Mouse (Mus musculus): ENCODE measurements at regions not wholly inside any gene's neighbourhood (a gene's known extent, or its start where the extent isn't known, plus 50 kb on each side); places are given as distances from the start of the nearest gene placed in this dataset.

DNA sequence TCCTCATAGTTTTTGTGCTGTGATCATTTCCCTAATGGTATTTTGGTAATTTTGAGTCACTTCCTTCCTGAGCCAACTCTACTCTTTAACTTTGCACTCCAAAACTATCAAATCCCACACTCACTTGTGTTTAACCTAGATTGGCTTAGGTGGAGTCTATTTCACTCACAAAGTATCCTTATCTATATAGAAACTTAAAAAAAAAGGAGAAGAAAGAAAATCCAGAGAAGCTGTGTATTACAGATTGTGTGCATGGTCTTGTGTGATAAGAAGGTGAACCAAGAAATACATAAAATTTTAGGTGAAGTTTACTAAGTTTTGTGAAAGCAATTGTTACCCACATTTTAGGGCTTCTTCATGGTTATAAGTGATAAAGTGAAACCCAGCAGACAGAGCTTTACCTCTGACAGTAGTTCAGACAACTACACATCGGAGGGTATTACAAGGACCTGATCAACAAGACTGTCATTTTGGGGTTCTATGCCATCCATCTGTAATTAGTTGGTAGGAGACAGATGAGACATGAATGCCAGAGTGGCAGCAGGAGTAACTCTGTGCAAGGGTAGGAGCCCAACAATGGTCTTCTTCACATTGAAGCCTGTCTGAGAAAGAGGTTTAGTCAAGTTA is 350.0 kb downstream of the Ccser2 start:
- DNase-seq, result no peak

GRCm38 (mm10) chr14:36617987-36618386 is 350.6 kb downstream of the Ccser2 start:
- no peak for DNase-seq

DNA sequence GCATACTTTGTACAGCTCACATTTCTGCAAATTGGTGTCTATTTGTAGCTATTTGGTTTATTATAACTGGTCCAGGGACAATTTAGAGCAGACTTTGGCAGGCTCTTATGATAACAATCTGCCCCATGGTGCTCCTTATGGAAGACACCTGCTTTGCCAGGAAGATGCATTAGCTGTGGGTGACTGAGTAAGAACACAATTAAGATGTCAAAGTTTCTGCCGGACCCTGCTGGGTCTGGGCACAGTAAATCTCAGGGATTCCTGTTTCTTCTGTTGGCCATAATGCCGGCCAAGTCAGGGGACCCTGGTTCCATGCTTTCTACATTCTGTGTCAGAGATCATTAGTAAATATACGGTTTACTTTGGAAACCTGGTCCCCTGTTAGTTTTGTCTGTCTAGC is 353.7 kb downstream of the Ccser2 start:
- no peak for DNase-seq

DNA sequence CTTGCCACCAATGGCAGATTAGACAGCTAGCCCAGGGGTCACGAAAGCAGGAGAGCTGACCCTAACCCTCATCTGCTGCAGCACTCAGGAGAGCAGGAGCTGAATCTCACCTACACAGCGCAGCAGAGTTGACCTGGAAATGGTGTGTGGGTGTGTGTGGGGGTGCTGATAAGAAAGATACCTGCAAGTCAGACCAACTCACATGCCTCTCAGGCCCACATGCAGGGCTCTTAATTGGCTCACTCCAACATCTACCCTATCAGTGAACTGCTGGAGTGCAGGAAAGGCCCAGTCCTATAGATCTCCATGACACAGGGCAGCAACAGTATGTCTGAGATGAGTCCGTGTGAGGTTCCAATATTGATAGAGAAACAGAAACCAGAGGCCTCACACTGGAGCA is 355.7 kb downstream of the Ccser2 start:
- no peak for DNase-seq

GRCm38 (mm10) chr14:36584065-36584635 is 384.4 kb downstream of the Ccser2 start:
- peak; percentile 6 for DNase-seq

DNA sequence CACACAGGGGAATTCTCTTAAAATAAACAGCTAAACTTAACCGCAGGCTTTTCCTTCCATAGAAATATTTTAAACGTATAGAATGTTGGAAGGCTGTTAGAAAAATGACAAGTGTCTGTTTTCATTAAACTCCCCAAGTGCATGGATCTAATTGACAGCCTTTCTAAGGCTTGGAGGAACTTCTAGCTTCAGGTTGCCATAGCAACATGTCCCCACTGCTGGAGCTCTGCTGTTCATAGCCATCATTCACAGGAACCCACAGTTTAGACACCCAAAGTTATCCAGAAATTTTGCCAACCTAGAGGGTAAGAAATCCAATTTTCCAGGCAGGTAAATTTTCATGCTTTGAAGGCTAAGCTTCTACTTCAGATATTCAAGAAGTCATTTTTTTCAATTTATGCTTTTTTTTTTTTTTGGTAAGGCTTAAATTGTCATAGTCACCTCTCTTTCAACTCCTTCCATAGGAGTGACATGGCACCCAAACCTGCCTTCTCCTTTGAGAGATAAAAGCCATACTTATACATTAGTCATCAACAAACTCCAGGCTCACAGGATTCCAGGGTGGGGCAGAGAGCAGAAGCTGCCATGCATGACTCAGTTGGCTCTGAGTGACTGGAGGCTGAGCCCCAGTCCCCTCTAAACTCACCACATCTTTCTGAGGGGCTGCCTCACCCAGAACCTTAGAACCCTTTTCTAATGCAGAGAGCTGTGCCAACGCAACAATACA is 385.1 kb downstream of the Ccser2 start:
- no peak for DNase-seq

DNA sequence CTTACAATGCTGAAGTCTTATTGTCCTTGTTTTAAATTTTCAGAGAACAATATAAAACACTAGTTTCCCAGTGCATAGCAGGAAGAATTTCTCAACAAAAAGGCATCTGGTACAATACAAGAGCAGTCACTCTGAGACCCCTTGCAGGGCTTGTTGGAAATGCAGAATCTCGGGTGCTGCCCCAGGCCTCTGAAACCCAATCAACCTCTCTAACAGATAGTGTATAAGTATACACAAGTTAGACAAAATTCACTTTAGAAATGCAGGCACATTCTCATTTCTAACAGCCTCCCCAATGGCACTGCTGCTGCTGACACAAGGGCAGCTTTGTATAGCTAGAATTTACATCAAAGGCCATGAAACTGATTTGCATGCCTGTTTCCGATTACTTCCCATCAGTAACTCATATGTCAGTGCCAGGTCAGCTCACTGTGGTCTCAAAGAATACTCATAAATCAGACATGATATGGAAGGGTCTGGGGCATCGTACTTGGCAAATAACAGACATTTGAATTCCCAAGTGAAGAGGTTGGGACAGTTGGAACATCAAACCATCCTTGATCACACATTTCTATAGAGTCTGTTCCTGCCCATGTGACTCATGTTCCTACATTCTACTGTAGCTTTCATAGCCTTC is 405.2 kb downstream of the Ccser2 start:
- DNase-seq, result no peak

GRCm38 (mm10) chr14:36537402-36537801 is 431.2 kb downstream of the Ccser2 start:
- no peak for DNase-seq

GRCm38 (mm10) chr14:36527310-36527709 is 432.6 kb downstream of the 4930474N05Rik start:
- no peak for DNase-seq

DNA sequence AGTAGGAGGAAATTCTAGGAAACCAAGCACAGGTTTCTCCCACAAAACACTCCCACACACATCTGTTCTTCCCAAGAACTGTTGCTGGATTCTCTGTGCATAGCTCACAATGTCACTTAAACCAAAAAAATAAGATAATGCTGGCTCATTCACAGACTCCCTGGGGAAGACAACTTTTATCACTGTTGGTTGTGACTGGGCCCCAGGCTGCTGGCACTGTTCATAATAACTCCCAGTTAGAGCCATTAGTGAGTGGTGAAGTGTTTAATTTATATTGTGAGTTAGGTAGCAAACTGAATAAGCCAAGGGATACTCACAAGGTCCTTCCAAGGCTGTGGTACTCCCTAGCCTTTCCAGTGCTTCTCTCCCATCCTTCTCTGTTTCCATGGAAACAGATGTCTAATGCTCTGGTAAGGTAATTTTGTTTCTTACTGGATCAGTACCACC is 430.9 kb downstream of the 4930474N05Rik start:
- DNase-seq, result no peak

DNA sequence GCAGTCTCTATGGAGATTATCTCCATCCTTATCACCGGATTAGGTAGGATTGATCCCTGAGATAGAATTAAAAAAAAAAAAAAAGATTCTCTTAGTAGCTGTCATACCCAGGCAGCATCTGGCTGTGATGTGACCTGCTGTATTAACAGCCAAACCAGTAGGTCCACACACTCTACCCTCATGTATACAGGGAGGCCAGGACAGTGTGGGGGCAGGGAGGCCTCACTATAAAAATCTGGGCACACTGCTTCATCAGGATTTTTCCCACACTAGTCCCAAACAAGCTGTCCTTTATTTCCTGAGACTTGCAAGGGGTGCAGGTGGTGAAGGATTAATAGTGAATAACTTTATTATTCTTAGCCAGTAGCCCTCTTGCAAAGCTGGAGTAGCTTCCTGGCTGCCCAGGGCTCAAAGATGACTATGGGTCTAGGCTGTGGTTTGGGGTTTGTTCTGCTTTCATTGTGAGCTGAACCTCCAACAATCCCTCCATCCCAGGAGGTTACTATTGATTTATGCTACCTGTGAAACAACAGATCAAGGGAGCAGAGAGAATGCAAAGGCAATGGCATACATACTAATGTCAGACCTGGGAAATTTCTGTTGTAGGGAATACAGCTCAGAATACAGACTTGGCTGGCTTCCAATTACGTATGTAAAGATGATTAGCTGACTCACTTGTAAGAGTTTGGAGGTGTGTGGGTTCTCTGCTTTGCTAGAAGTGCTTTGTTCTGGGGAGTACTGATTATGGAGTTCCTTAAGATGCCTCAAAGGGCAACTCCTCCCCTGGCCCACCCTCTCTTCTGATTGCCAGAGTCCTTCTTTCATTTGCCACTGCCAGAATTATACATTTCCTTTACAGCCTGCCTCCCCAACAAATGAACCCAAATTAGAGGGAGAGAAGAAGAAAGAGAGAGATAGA is 407.6 kb downstream of the 4930474N05Rik start:
- no peak for DNase-seq

DNA sequence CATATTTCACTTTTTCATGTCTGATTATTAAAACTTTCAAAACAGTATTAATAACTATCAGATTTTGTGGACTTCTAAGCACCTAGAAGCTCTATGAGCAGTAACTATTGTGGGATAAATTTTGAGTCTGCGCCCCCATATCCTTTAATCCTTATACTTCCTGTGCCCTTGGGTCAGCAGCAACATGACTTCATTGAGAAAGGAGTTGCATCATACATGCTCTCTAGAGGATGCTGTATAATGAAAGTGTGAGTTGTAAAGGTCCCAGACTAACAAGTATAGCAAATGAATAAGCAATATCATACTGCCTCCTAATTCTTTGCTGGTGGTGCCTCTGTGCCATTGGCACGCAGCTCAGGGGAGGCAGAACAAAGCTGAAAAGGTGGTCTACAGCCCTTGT is 404.6 kb downstream of the 4930474N05Rik start:
- no peak for DNase-seq

DNA sequence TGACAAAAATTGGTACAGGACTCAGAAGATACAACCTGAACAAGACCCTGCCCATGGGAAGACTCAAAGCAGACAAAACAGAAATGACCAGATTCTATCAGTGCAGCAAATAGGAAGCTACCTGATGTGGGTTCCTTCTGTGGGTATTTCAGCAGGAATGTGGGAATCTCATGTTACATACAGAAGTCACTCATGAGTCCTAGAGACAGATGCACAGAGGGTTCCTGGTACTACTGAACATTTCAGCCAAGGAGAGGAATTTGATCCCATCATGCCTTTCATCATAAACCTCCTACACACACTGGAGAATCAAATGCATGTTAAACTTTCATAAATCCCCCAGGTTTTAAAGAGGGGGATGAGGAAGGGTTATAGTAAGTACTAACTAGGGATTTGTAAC is 390.8 kb downstream of the 4930474N05Rik start:
- DNase-seq, result no peak

GRCm38 (mm10) chr14:36471617-36472016 is 376.9 kb downstream of the 4930474N05Rik start:
- DNase-seq, result no peak

- no peak for DNase-seq
These were observed 375.6 kb downstream of the 4930474N05Rik start for GRCm38 (mm10) chr14:36470362-36470761.

- DNase-seq, result no peak
These were observed 358.3 kb downstream of the 4930474N05Rik start for GRCm38 (mm10) chr14:36453049-36453448.

DNA sequence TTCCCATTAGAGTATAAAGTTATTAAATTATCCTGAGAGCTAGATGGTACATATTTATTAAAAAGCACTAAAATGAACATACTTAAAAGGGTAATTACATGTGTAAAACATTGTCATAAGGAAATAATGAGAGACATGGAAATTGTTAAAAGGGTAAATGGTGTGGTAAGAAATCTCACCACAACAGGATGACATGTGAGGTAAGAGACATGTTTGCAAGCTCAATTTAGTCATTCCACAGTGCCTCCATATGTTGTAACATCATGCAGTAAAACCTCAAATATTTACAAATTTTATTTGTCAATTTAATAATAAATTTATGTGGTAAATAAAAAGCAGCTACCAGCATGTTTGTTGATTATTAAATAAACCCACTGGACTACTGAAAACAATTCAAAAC is 355.4 kb downstream of the 4930474N05Rik start:
- no peak for DNase-seq

GRCm38 (mm10) chr14:36414656-36415273 is 320.0 kb downstream of the 4930474N05Rik start:
- no peak for DNase-seq

- DNase-seq, result no peak
These were observed 319.5 kb downstream of the 4930474N05Rik start for GRCm38 (mm10) chr14:36414180-36414579.
